In genomic region chr17:44026786-44027185, GRCm38 (mm10) we compare ENCODE assay signal across 13 mouse cellular contexts. TPM values are rescaled to one million over a fixed set of nuclear protein-coding genes. Genes with fewer than 3 reads are reported as not detected.
DNase-seq lines count a peak whose midpoint lies in the region; ATAC-seq and TF ChIP-seq lines count a peak whose summit lies in the region.
"Had no signal": no experiment of that assay in that cellular context is flagged by ENCODE, and none has a peak within 500 bp of the region (broad histone marks: within the 10 kb centered on the region; RNA-seq: fewer than 3 reads in every experiment).

No protein-coding gene starts in this region.

- H3K4me1 ChIP-seq in midbrain, embryonic 13.5 days (replicated peaks): peaks cover 29% of the 10 kb centered on the region
- no peaks in the 10 kb centered on the region for H3K4me1 ChIP-seq in midbrain, embryonic 11.5 days (ENCODE audit: control insufficient read depth, insufficient read depth, low read length)
- peaks cover 19% of the 10 kb centered on the region for H3K4me1 ChIP-seq in hindbrain, embryonic 12.5 days
- H3K4me1 ChIP-seq in olfactory bulb, adult 2 months (ENCODE audit: control insufficient read depth, insufficient read depth, low read length): peaks cover 15% of the 10 kb centered on the region
- H3K4me1 ChIP-seq: intestine, embryonic 15.5 days; liver, embryonic 15.5 days had no signal

- peak; percentile 43 for DNase-seq in gastrocnemius, adult 2 months
- DNase-seq in gastrocnemius, postnatal 25 days: no peak
- no peak for DNase-seq in midbrain, embryonic 11.5 days (ENCODE audit: low spot score, missing footprints)
- no peak for DNase-seq in lung, postnatal 10 days
- no peak for DNase-seq in kidney, postnatal 36 days
- DNase-seq: gastrocnemius, postnatal 10 days; kidney, postnatal 4 days; thymus, postnatal 4 days had no signal

- no peak for ATAC-seq in midbrain, embryonic 13.5 days
- no peak for ATAC-seq in midbrain, embryonic 11.5 days (ENCODE audit: low FRiP score)
- no peak for ATAC-seq in hindbrain, embryonic 12.5 days (ENCODE audit: low FRiP score)

- intact Hi-C loops in gastrocnemius, adult 2 months (cut with DNase I): loop anchor here (5.0 kb wide), 1 partner anchor 34 kb away; no protein-coding TSS in a partner anchor

- TF ChIP-seq CTCF in gastrocnemius, adult 2 months (IDR thresholded peaks at IDR 0.05): no peak
- TF ChIP-seq CTCF in olfactory bulb, adult 2 months (IDR thresholded peaks at IDR 0.05; ENCODE audit: insufficient read depth, low read depth, low read length): no peak

- H3K36me3 ChIP-seq in midbrain, embryonic 13.5 days: no peaks in the 10 kb centered on the region
- no peaks in the 10 kb centered on the region for H3K36me3 ChIP-seq in midbrain, embryonic 11.5 days (ENCODE audit: control insufficient read depth, insufficient read depth, low read length)
- H3K36me3 ChIP-seq in hindbrain, embryonic 12.5 days: no peaks in the 10 kb centered on the region
- H3K36me3 ChIP-seq: intestine, embryonic 15.5 days; liver, embryonic 15.5 days had no signal

- H3K9me3 ChIP-seq in midbrain, embryonic 13.5 days: no peaks in the 10 kb centered on the region
- H3K9me3 ChIP-seq in midbrain, embryonic 11.5 days (ENCODE audit: control insufficient read depth, low read length): no peaks in the 10 kb centered on the region
- H3K9me3 ChIP-seq in hindbrain, embryonic 12.5 days (replicated peaks): no peaks in the 10 kb centered on the region
- H3K9me3 ChIP-seq: intestine, embryonic 15.5 days; liver, embryonic 15.5 days had no signal

- H3K4me3 ChIP-seq in gastrocnemius, adult 2 months: peak overlapping the region; percentile 62
- no peak overlapping the region for H3K4me3 ChIP-seq in midbrain, embryonic 13.5 days (replicated peaks)
- H3K4me3 ChIP-seq in midbrain, embryonic 11.5 days (ENCODE audit: low read depth, low read length): no peak overlapping the region
- no peak overlapping the region for H3K4me3 ChIP-seq in hindbrain, embryonic 12.5 days
- no peak overlapping the region for H3K4me3 ChIP-seq in olfactory bulb, adult 2 months (ENCODE audit: insufficient read depth, low read depth, low read length)
- H3K4me3 ChIP-seq: intestine, embryonic 15.5 days; liver, embryonic 15.5 days had no signal

- TF ChIP-seq POLR2A in olfactory bulb, adult 2 months (IDR thresholded peaks at IDR 0.05; ENCODE audit: insufficient read depth, low read depth, low read length): no peak

- H3K27me3 ChIP-seq in midbrain, embryonic 13.5 days: no peaks in the 10 kb centered on the region
- no peaks in the 10 kb centered on the region for H3K27me3 ChIP-seq in midbrain, embryonic 11.5 days (ENCODE audit: control insufficient read depth, insufficient read depth, low read length)
- no peaks in the 10 kb centered on the region for H3K27me3 ChIP-seq in hindbrain, embryonic 12.5 days
- H3K27me3 ChIP-seq: intestine, embryonic 15.5 days; liver, embryonic 15.5 days had no signal

- no peak overlapping the region for H3K9ac ChIP-seq in midbrain, embryonic 13.5 days (replicated peaks)
- no peak overlapping the region for H3K9ac ChIP-seq in midbrain, embryonic 11.5 days (ENCODE audit: low read length)
- H3K9ac ChIP-seq in hindbrain, embryonic 12.5 days: no peak overlapping the region
- H3K9ac ChIP-seq: intestine, embryonic 15.5 days; liver, embryonic 15.5 days had no signal

- peak overlapping the region; percentile 92 for H3K27ac ChIP-seq in gastrocnemius, adult 2 months
- H3K27ac ChIP-seq in midbrain, embryonic 13.5 days: peak overlapping the region; percentile 78
- no peak overlapping the region for H3K27ac ChIP-seq in midbrain, embryonic 11.5 days (ENCODE audit: low read depth, low read length)
- H3K27ac ChIP-seq in hindbrain, embryonic 12.5 days: peak overlapping the region; percentile 64
- H3K27ac ChIP-seq in olfactory bulb, adult 2 months (ENCODE audit: insufficient read depth, low read depth, low read length): peak overlapping the region; percentile 97
- H3K27ac ChIP-seq: intestine, embryonic 15.5 days; liver, embryonic 15.5 days had no signal

- H3K4me2 ChIP-seq in midbrain, embryonic 13.5 days (replicated peaks): no peak overlapping the region
- H3K4me2 ChIP-seq in midbrain, embryonic 11.5 days: no peak overlapping the region
- H3K4me2 ChIP-seq in hindbrain, embryonic 12.5 days (replicated peaks): no peak overlapping the region
- H3K4me2 ChIP-seq: intestine, embryonic 15.5 days; liver, embryonic 15.5 days had no signal

RNA-seq across cellular contexts. Expression of gene Enpp5, which starts 51.8 kb away (rescaled TPM):
- total RNA-seq in gastrocnemius, adult 2 months (2021): 1 to 10 TPM; 6.2 to 7.1 TPM
- 1 to 10 TPM; 4.1 to 6.0 TPM for total RNA-seq in gastrocnemius, postnatal 25 days (2021)
- polyA plus RNA-seq in midbrain, embryonic 13.5 days (2015; fragmentation: Nextera tagmentation; extraction: Ambion mirVana): 66.5 and 67.7 TPM in 2 replicates
- polyA plus RNA-seq in midbrain, embryonic 11.5 days (2014; fragmentation: Nextera tagmentation; extraction: Ambion mirVana): 11.5 and 15.3 TPM in 2 replicates
- 39.4 and 40.4 TPM in 2 replicates for polyA plus RNA-seq in hindbrain, embryonic 12.5 days (2016; fragmentation: Nextera tagmentation; extraction: Ambion mirVana)
- polyA plus RNA-seq in olfactory bulb, adult 2 months (2012; ENCODE audit: insufficient read depth, insufficient read length, low replicate concordance, missing spikeins): not detected in 2 replicates
